Mouse (Mus musculus) ES-Bruce4 (cell line): ENCODE data around the gene Sdk2.

Source experiments
- EP300 ChIP-seq: IDR thresholded peaks from 2 replicates; pipeline ENCODE4 v1.6.1; 2011; ENCODE audit warnings: low read depth, low read length; ENCODE audit not compliant: insufficient read depth
- POLR2A ChIP-seq: IDR thresholded peaks from one replicate; pipeline ENCODE4 v1.8.1; 2011; ENCODE audit warnings: low read length; ENCODE audit not compliant: insufficient read depth

DNA sequence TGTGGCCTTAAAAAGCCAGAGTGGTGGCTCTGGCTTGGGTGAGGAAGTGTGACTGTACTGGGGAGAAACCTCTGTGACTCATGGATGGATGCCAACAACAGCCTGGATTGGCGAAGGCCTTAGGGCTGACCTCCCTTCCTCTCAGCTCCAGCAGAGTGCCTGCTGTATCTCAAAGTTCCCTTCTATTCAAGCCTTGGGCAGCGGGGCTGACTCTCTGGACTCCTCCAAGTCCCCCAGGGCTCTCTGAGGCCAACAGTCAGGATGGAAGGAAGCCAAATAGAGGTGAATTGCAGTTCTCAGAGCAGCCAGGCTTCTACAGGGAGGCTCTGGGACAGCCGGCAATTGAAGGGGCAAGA lies 94.4 kb downstream of the Sdk2 start:
- TF ChIP-seq POLR2A (no peak), EP300 (no peak)
